Mouse (Mus musculus) heart, embryonic 16.5 days (tissue): ENCODE data around the gene Tnnc1. TPM values are rescaled to one million over a fixed set of nuclear protein-coding genes. Genes with fewer than 3 reads are reported as not detected.

Experiments used
- ATAC-seq: fragments of 200-750 bp; cut with Nextera tagmentation; replicated peaks from 2 replicates; pipeline ENCODE4 v1.8.0; 2017; ENCODE audit warnings: moderate number of reproducible peaks; ENCODE audit not compliant: insufficient read depth, low FRiP score; ENCODE audit errors: extremely low read depth
- H3K27ac ChIP-seq: fragments of 300-500 bp; sonication (generic); 2 replicates; pipeline ENCODE4 v1.5.1; 2014; ENCODE audit warnings: mild to moderate bottlenecking, low read length, control low read depth, moderate library complexity
- H3K27me3 ChIP-seq: fragments of 300-500 bp; sonication (generic); 2 replicates; pipeline ENCODE4 v1.6.1; 2014; ENCODE audit warnings: low read length, mixed read lengths; ENCODE audit not compliant: control insufficient read depth, insufficient read depth
- H3K36me3 ChIP-seq: fragments of 300-500 bp; sonication (generic); 2 replicates; pipeline ENCODE4 v1.6.1; 2014; ENCODE audit not compliant: control insufficient read depth, insufficient read depth
- H3K4me1 ChIP-seq: fragments of 300-500 bp; sonication (generic); 2 replicates; pipeline ENCODE4 v1.6.1; 2014; ENCODE audit warnings: low read length, mixed read lengths; ENCODE audit not compliant: control insufficient read depth, insufficient read depth
- H3K4me2 ChIP-seq: fragments of 300-500 bp; sonication (generic); 2 replicates; pipeline ENCODE4 v1.6.1; 2014; ENCODE audit warnings: low read depth, mild to moderate bottlenecking, control low read depth, low read length
- H3K4me3 ChIP-seq: fragments of 300-500 bp; sonication (generic); 2 replicates; pipeline ENCODE4 v1.5.1; 2014; ENCODE audit warnings: mild to moderate bottlenecking, control low read depth, low read length
- H3K9ac ChIP-seq: fragments of 300-500 bp; sonication (generic); 2 replicates; pipeline ENCODE4 v1.6.1; 2014; ENCODE audit warnings: low read length, control low read depth
- H3K9me3 ChIP-seq: fragments of 300-500 bp; sonication (generic); replicated peaks from 2 replicates; pipeline ENCODE4 v1.6.1; 2016; ENCODE audit warnings: low read length; ENCODE audit not compliant: control insufficient read depth
- WGBS: fragments of 180-500 bp; shearing (Covaris S2); extraction: QIAGEN DNeasy Blood & Tissue Kit; methylation state at CpG from one replicate; pipeline ENCODE4 v1.1.7; 2014; 5-methylcytosine and 5-hydroxymethylcytosine counted together
- polyA plus RNA-seq: library from polyadenylated mRNA; unstranded; fragments of >200 nt; fragmentation: Nextera tagmentation; extraction: Ambion mirVana; gene quantifications from 2 replicates; pipeline ENCODE4 v1.2.1, GENCODE M21; 2015

Tnnc1 gene
- polyA plus RNA-seq, 1 experiment from 2014 or later = 5,105 TPM

GRCm38 (mm10) chr14:31193791-31194190 lies 14.3 kb upstream of the Tnnc1 start:
- H3K36me3 ChIP-seq = peaks cover 37% of the 10 kb centered on the region
- no peaks in the 10 kb centered on the region for H3K9me3 ChIP-seq
- peak overlapping the region; percentile 17 for H3K27ac ChIP-seq
- no peak for ATAC-seq
- H3K27me3 ChIP-seq = no peaks in the 10 kb centered on the region
- WGBS = 60% methylated on average over 7 of the region's 7 CpGs
- no peak overlapping the region for H3K4me3 ChIP-seq
- peaks cover 74% of the 10 kb centered on the region for H3K4me1 ChIP-seq
- H3K9ac ChIP-seq = no peak overlapping the region
- H3K4me2 ChIP-seq = no peak overlapping the region

GRCm38 (mm10) chr14:31194441-31194840 lies 13.7 kb upstream of the Tnnc1 start:
- ATAC-seq = no peak
- H3K36me3 ChIP-seq = peaks cover 34% of the 10 kb centered on the region
- peaks cover 72% of the 10 kb centered on the region for H3K4me1 ChIP-seq
- 81% methylated on average over 2 of the region's 2 CpGs for WGBS
- peak overlapping the region; percentile 83 for H3K27ac ChIP-seq
- no peak overlapping the region for H3K4me2 ChIP-seq
- no peak overlapping the region for H3K4me3 ChIP-seq
- no peaks in the 10 kb centered on the region for H3K27me3 ChIP-seq
- no peak overlapping the region for H3K9ac ChIP-seq
- no peaks in the 10 kb centered on the region for H3K9me3 ChIP-seq

DNA sequence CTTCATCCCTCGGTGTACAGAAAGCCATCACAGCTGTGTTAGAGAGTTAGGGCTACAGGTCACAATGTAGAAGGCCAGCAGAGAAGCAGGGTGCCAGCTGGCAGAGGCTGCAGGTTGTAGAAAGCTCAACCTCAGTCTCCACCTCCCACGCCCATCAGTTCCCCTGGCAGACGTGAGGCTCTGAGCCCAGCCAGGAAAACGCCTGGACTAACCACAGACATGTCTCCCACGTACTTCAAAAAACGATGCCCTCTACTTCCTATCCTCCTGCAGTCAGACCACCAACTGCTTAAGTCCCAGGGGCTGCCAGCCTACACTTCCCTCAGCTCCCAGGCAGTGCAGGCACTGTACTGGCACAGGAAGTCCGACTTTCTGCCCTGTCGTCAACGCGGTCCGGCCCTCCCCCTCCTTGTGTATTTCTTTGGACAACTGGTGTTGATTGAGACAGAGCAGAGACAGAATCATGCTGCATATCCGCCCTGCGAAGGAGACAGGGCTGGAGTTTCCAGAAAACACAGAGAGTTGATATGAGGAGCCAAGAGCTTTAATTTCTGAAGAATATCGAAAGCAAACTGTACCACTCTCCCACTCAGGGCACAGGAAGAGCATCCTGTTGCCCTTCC lies 13.1 kb upstream of the Tnnc1 start:
- peak; percentile 73 for ATAC-seq
- Histone ChIP-seq H3K9ac (peak overlapping the region; percentile 30; the same call in 1 of the 2 replicates), H3K36me3 (peaks cover 35% of the 10 kb centered on the region), H3K27me3 (no peaks in the 10 kb centered on the region), H3K4me3 (no peak overlapping the region), H3K4me2 (peak overlapping the region; percentile 31), H3K9me3 (no peaks in the 10 kb centered on the region), H3K4me1 (peaks cover 71% of the 10 kb centered on the region), H3K27ac (peak overlapping the region; percentile 83)
- WGBS = 19% methylated on average over 14 of the region's 14 CpGs

DNA sequence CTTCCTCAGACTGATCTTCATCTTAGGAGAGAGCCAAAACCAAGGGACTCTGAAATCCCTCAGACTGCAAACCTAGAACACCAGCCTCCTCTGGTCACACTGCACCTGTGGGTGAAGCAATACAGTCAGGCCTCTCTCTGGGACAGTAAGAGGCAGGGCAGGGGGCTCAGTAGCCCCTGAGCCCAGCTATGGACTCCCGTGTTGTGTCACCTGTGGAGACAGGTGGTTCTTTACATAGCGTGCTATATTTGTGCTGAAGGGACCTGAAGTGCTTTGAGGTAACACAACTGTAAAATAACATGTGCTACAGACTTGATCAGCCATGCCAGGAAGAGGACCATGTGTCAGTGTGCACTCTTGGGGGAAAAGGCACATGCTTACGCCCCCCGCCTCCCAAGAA lies 12.6 kb upstream of the Tnnc1 start:
- peaks cover 32% of the 10 kb centered on the region for H3K36me3 ChIP-seq
- no peaks in the 10 kb centered on the region for H3K27me3 ChIP-seq
- 83% methylated on average over 4 of the region's 4 CpGs for WGBS
- no peak overlapping the region for H3K4me3 ChIP-seq
- no peaks in the 10 kb centered on the region for H3K9me3 ChIP-seq
- peak overlapping the region; percentile 31 for H3K4me2 ChIP-seq
- ATAC-seq = no peak; the same call in 1 of the 2 replicates
- H3K9ac ChIP-seq = peak overlapping the region; percentile 30; the same call in 1 of the 2 replicates
- H3K27ac ChIP-seq = peak overlapping the region; percentile 83
- H3K4me1 ChIP-seq = peaks cover 74% of the 10 kb centered on the region

GRCm38 (mm10) chr14:31195968-31196367 lies 12.1 kb upstream of the Tnnc1 start:
- peaks cover 30% of the 10 kb centered on the region for H3K36me3 ChIP-seq
- H3K9ac ChIP-seq = no peak overlapping the region
- no peaks in the 10 kb centered on the region for H3K27me3 ChIP-seq
- H3K27ac ChIP-seq = peak overlapping the region; percentile 83
- H3K4me1 ChIP-seq = peaks cover 71% of the 10 kb centered on the region
- no peak overlapping the region for H3K4me2 ChIP-seq
- 0 out of 2 replicates have a peak, but pooled peaks have one; percentile 19 for ATAC-seq
- H3K4me3 ChIP-seq = no peak overlapping the region
- H3K9me3 ChIP-seq = no peaks in the 10 kb centered on the region

GRCm38 (mm10) chr14:31197547-31198516 lies 10.3 kb upstream of the Tnnc1 start:
- Histone ChIP-seq H3K4me2 (peak overlapping the region; percentile 33; the same call in 1 of the 2 replicates), H3K4me3 (no peak overlapping the region), H3K9me3 (no peaks in the 10 kb centered on the region), H3K9ac (peak overlapping the region; percentile 13; the same call in 1 of the 2 replicates), H3K4me1 (peaks cover 53% of the 10 kb centered on the region), H3K36me3 (peaks cover 31% of the 10 kb centered on the region), H3K27me3 (no peaks in the 10 kb centered on the region), H3K27ac (peak overlapping the region; percentile 55)
- ATAC-seq = peak; percentile 57
- WGBS = 42% methylated on average over 16 of the region's 16 CpGs

DNA sequence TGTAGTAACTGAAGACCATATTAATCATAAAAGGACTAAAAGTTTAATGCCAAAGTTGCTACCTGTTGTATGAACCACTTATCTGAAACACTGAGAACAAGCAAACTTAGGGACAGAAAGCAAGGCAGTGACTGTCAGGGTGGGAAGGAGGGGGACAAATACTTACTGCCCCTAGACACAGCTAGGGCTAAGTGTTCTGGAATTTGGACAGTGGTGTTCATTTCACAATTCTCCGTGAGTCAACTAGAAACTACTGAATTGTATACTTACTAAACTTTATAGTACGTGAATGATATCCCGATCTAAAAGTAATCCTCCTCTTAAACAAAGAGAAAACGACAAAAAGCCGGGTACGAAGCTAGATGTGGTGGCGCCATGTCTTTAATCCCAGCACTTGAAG lies 8.5 kb upstream of the Tnnc1 start:
- ATAC-seq = no peak
- peaks cover 40% of the 10 kb centered on the region for H3K36me3 ChIP-seq
- 87% methylated on average over 7 of the region's 7 CpGs for WGBS
- no peak overlapping the region for H3K9ac ChIP-seq
- H3K27me3 ChIP-seq = no peaks in the 10 kb centered on the region
- peaks cover 46% of the 10 kb centered on the region for H3K4me1 ChIP-seq
- no peaks in the 10 kb centered on the region for H3K9me3 ChIP-seq
- H3K4me2 ChIP-seq = no peak overlapping the region
- H3K4me3 ChIP-seq = no peak overlapping the region
- H3K27ac ChIP-seq = no peak overlapping the region

DNA sequence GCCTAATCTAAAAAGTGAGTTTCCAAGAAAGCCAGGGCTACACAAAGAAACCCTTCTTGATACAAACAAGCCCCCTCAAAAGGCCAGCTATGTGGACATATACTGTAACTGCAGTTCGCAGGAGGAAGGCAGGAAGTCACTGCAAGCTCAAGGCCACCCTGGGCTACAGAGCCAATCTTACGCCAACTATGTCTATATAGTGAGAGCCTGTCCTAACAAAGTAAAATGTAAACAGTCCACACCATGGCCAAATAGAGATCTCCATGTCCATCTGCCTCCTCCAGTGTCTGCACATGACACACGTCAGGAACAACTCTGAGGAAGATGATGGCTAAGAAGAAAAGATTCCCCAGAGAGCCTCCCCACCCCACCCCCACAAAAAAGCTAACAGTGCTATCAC lies 8.1 kb upstream of the Tnnc1 start:
- peaks cover 47% of the 10 kb centered on the region for H3K4me1 ChIP-seq
- 74% methylated on average over 3 of the region's 3 CpGs for WGBS

DNA sequence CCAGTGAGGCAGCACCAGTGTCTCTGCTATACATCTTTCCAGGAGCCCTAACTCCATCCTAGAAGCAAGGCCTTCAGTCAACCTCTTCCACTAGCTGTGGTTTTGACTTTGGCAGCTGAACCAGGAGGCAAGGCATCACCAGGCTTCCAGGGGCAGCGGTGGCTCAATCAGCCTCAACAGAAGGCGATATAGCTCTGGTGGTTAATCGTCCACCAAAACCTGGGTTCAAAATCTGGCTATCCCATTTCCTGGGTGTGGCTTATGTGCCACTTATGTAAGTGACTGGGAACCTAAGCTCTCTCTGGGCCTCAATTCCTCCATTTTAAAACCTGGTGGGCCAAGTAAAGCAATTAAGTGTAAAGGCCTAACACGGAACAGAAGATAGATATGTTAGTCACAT lies 3.3 kb upstream of the Tnnc1 start:
- Histone ChIP-seq H3K9me3 (no peaks in the 10 kb centered on the region), H3K36me3 (peaks cover 33% of the 10 kb centered on the region), H3K4me1 (peaks cover 26% of the 10 kb centered on the region), H3K9ac (peak overlapping the region; percentile 98), H3K27me3 (no peaks in the 10 kb centered on the region), H3K4me2 (peak overlapping the region; percentile 92), H3K27ac (peak overlapping the region; percentile 95), H3K4me3 (peak overlapping the region; percentile 85)
- 51% methylated on average over 4 of the region's 4 CpGs for WGBS
- ATAC-seq = no peak

More for the DNA sequence above, 8.1 kb upstream of the Tnnc1 start:
- no peak overlapping the region for H3K9ac ChIP-seq
- peaks cover 40% of the 10 kb centered on the region for H3K36me3 ChIP-seq
- no peak overlapping the region for H3K4me2 ChIP-seq
- H3K27me3 ChIP-seq = no peaks in the 10 kb centered on the region
- ATAC-seq = no peak
- no peak overlapping the region for H3K27ac ChIP-seq
- H3K4me3 ChIP-seq = no peak overlapping the region
- H3K9me3 ChIP-seq = no peaks in the 10 kb centered on the region
